In genomic region chr14:50929951-50930350, GRCm38 (mm10) we compare ENCODE assay signal across 1 mouse cellular context.
TF ChIP-seq lines count a peak whose summit lies in the region.

No protein-coding gene starts in this region.

TF ChIP-seq in C2C12, 6 proteins besides CTCF, POLR2A, EP300 and RAD21:
- TF ChIP-seq MYOD1 (IDR thresholded peaks at IDR 0.05; ENCODE audit: control insufficient read depth, insufficient read length, low read depth) (no peak), CEBPB (IDR thresholded peaks at IDR 0.05; ENCODE audit: low read depth) (no peak), MAX (IDR thresholded peaks at IDR 0.05) (no peak), FOSL1 (IDR thresholded peaks at IDR 0.05; ENCODE audit: insufficient read depth, low read length, poor library complexity, severe bottlenecking) (no peak), USF1 (IDR thresholded peaks at IDR 0.05; ENCODE audit: low read depth) (no peak), MYOG (IDR thresholded peaks at IDR 0.05; ENCODE audit: control insufficient read depth, extremely low read depth, insufficient read length) (no peak)
TF ChIP-seq in C2C12: peak in this region for 0.
